Mouse (Mus musculus) brown adipose tissue, adult 24 weeks (tissue): Measurements from ENCODE around the gene Blcap. TPM values are rescaled to one million over a fixed set of nuclear protein-coding genes. Genes with fewer than 3 reads are reported as not detected.
"Not testable (repeated sequence)": the region's sequence is repeated elsewhere in the genome, so short reads cannot be mapped to it uniquely, and the experiment has no call there.

Source experiments
- H3K27ac ChIP-seq: fragments of 200-500 bp; replicated peaks from 2 replicates; pipeline ENCODE4 v1.5.1; 2012; ENCODE audit warnings: low read depth, mild to moderate bottlenecking, low read length
- H3K4me1 ChIP-seq: fragments of 200-500 bp; 2 replicates; pipeline ENCODE4 v1.6.1; 2012; ENCODE audit warnings: low read length, mixed read lengths; ENCODE audit not compliant: control insufficient read depth, insufficient read depth, insufficient read length
- H3K4me3 ChIP-seq: fragments of 200-500 bp; 2 replicates; pipeline ENCODE4 v1.5.1; 2012; ENCODE audit warnings: low read depth, mild to moderate bottlenecking, low read length, moderate library complexity; ENCODE audit not compliant: insufficient read depth
- polyA plus RNA-seq: library from polyadenylated mRNA; stranded (reverse); fragments of >200 nt; gene quantifications from 2 replicates; pipeline ENCODE4 v1.2.4, GENCODE M21; 2012; ENCODE audit not compliant: missing spikeins, insufficient read depth, insufficient read length

Gene Blcap
- polyA plus RNA-seq: 71.0 and 74.7 TPM in 2 replicates

GRCm38 (mm10) chr2:157571224-157571832 lies at the start of gene Blcap:
Blcap (minus strand) TSS chr2:157571274.
- Histone ChIP-seq H3K27ac (no peak within 1 kb of the TSS), H3K4me3 (no peak within 1 kb of the TSS), H3K4me1 (no peaks in the 10 kb centered on the region; the same call in 1 of the 2 replicates)

GRCm38 (mm10) chr2:157618393-157618792 lies 47.3 kb upstream of the Blcap start:
- Histone ChIP-seq H3K4me3 (no peak overlapping the region), H3K27ac (no peak overlapping the region), H3K4me1 (no peaks in the 10 kb centered on the region)

DNA sequence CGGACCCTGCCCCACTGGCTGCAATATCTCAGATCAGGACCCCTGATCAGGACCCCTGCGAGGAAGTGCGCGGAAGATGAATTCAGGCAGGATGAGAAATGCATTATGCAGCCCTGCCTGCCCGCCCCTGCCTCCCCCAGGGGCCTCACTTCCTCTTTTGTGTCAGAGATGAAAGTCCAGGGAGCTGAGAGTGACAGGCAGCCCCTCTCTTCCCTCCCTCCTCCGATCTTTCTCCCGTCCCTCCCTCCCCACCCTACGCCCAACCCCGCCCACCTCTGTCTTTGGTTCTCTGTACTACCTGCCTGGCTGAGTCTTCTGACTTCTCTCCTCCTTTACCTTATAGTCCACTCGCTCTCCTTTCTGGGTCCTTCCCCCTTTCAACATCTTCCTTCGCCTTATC lies 42.9 kb upstream of the Blcap start:
- H3K4me3 ChIP-seq: no peak overlapping the region
- no peak overlapping the region for H3K27ac ChIP-seq
- no peaks in the 10 kb centered on the region for H3K4me1 ChIP-seq

- Histone ChIP-seq H3K27ac (no peak overlapping the region), H3K4me3 (no peak overlapping the region), H3K4me1 (no peaks in the 10 kb centered on the region)
These were observed 40.7 kb upstream of the Blcap start for GRCm38 (mm10) chr2:157611735-157612134.

GRCm38 (mm10) chr2:157607542-157608236 lies 36.6 kb upstream of the Blcap start:
- no peak overlapping the region for H3K27ac ChIP-seq
- H3K4me3 ChIP-seq: no peak overlapping the region
- H3K4me1 ChIP-seq: no peaks in the 10 kb centered on the region

- Histone ChIP-seq H3K4me3 (no peak overlapping the region), H3K27ac (no peak overlapping the region), H3K4me1 (no peaks in the 10 kb centered on the region)
These were observed 34.1 kb upstream of the Blcap start for GRCm38 (mm10) chr2:157605025-157605675.

- Histone ChIP-seq H3K27ac (no peak overlapping the region), H3K4me1 (no peaks in the 10 kb centered on the region), H3K4me3 (no peak overlapping the region)
These were observed 30.4 kb upstream of the Blcap start for GRCm38 (mm10) chr2:157601435-157601839.

DNA sequence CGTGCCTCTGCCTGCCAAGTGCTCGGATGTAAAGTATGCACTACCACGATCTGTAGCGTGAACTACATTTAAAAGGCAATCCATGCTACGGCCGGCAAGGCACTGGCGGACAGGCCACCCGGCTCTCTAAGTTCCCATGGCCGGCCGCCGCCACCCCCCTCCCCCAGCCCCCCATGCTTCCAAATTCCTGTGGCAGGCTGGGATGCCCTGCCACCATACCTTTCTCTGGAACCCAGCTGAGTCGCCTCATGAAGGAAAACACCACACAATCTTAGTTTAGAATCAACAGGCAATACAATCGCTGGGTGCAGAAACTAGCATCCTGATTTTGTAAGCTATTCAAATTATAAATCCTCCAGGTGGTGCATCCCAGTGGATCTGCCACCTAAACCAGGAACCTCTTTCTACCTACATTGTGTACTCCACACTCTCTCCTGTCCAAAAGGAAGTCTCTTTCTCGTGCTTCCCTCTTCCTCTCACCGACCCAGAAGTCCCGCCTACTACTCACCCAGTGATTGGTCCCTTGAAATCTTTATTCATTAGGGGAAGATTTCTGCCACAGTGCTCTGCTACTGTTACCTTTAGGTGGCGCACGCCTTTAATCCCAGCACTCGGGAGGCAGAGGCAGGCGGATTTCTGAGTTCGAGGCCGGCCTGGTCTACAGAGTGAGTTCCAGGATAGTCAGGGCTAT lies 25.9 kb upstream of the Blcap start:
- no peak overlapping the region for H3K27ac ChIP-seq
- no peak overlapping the region for H3K4me3 ChIP-seq
- no peaks in the 10 kb centered on the region for H3K4me1 ChIP-seq

- H3K4me3 ChIP-seq, H3K27ac ChIP-seq, H3K4me1 ChIP-seq: not testable (repeated sequence)
These were observed 14.3 kb upstream of the Blcap start for GRCm38 (mm10) chr2:157585351-157585750.

DNA sequence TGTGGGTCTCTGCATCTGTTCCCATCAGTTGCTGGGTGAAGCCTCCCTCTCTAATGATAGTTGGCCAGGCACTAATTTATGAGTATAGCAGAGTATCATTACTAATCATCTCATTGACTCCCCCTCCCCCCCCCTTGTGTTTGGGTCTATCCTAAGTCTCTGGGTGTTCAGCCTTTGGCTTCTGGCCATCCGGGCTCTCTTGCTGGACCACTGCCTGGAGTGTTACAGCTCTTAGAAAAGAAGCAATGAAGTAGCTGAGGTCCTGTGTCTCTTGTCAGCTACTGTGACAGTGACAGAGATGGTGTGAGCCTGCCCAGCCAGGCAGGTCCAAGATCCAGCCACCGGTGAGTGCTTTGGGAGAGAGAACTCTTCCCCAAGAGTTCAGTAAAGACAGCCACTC lies 1.7 kb upstream of the Blcap start:
- H3K27ac ChIP-seq: no peak overlapping the region
- no peaks in the 10 kb centered on the region for H3K4me1 ChIP-seq
- H3K4me3 ChIP-seq: no peak overlapping the region

DNA sequence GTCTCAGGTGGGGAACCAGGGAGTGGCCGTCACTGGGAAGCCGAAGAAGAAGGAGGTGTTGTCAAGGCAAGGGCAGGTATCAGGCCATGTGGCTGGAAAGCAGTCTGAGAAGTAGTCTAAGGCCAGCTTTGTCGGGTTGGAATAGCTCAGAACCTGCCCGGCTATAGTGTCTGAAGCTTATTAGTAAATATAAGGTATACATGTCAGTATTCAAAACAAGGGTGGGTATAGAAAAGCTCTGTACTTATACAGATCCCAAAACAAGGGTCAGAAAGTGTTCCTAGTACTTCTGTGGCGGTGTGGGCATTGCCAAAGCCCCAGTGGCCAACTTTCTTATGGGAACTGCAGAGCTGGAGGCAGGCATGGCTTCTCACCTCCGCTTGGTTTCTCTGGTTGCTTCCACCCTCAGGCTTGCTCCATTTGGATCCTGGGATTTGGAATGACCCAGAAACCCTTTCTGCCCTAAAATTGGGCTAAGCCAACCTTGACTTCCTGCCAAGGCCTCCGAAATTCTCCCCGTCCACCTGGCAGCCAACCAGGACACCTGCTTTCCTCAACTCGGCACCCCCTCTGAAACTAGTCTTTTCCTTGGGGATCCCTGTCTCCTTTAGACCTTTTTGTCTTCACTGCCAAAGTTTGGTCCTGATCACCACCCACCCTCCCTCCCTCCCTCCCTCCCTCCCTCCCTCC lies 1.1 kb downstream of the Blcap start:
- Histone ChIP-seq H3K4me3 (no peak overlapping the region), H3K4me1 (no peaks in the 10 kb centered on the region; the same call in 1 of the 2 replicates), H3K27ac (no peak overlapping the region)

- no peak overlapping the region for H3K4me3 ChIP-seq
- H3K4me1 ChIP-seq: no peaks in the 10 kb centered on the region; the same call in 1 of the 2 replicates
- no peak overlapping the region for H3K27ac ChIP-seq
These were observed 2.2 kb downstream of the Blcap start for GRCm38 (mm10) chr2:157568881-157569280.

GRCm38 (mm10) chr2:157567235-157567961 lies 3.7 kb downstream of the Blcap start:
- Histone ChIP-seq H3K4me1 (peaks cover 4% of the 10 kb centered on the region), H3K4me3 (peak overlapping the region; percentile 77; the same call in 1 of the 2 replicates), H3K27ac (peak overlapping the region; percentile 96)

DNA sequence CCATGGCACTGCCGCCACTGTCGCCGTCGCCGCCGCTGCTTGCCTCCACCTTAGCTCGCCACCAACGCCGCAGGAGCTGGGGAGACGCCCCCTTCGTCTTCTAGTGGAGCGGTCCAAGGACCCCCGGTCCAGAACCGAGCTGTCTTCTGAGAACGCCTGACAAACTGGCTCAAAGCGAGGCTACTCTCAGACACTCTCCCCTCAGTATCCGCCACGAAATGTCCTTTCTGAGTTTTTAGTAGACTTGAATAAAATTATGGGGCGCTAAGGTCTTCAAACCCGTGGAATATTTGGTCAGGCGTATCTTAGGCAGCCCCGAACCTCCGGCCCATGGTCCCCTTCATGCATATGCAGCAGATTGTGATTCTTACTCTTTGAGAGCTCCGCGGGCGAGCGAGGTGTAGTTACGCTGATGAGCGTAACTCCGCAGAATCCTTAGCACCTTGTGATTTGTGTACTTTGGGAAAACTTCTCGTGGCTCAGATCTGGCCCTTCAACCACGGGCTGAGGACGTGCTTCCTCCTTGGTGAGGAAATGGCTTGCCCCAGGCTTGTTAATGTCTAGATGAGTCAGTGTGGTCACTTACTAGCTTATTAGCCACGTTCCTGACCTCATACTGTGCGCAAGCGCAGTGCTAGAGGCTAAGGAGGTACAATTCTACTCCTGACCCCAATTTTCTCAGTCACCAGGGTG lies 4.7 kb downstream of the Blcap start:
- H3K27ac ChIP-seq: peak overlapping the region; percentile 96
- peak overlapping the region; percentile 77 for H3K4me3 ChIP-seq

More for the DNA sequence above, 4.7 kb downstream of the Blcap start:
- H3K4me1 ChIP-seq: peaks cover 4% of the 10 kb centered on the region
